ENCODE assay signal across 8 mouse cellular contexts in the genomic region with DNA sequence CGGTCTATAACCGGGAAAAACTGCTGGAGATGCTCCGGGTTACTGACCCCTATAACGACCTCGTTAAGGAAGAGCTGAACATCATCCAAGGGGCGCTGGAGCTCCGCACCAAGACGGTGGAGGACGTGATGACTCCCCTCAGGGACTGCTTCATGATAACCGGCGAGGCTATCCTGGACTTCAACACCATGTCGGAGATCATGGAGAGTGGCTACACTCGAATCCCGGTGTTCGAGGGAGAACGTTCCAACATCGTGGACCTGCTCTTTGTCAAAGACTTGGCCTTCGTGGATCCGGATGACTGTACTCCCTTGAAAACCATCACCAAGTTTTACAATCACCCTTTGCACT. TPM values are rescaled to one million over a fixed set of nuclear protein-coding genes. Genes with fewer than 3 reads are reported as not detected.
DNase-seq lines count a peak whose midpoint lies in the region; ATAC-seq and TF ChIP-seq lines count a peak whose summit lies in the region.

No protein-coding gene starts in this region.

- in situ Hi-C loops in ES-E14 (cut with MboI; ENCODE audit: low sequenced_read_pairs in 2 of 2, unreplicated experiment in 2 of 2): loop anchor here (5.0 to 10.0 kb wide), 3 partner anchors 102 to 222 kb away; no protein-coding TSS in a partner anchor

- peak overlapping the region; percentile 71 for H3K4me3 ChIP-seq in kidney, embryonic 15.5 days (replicated peaks)
- H3K4me3 ChIP-seq in ES-E14 (ENCODE audit: insufficient read depth in 1 of 2, low read depth in 1 of 2, low read length in 2 of 2, poor library complexity in 1 of 2, severe bottlenecking in 1 of 2): peak overlapping the region; percentile 77 to 97
- H3K4me3 ChIP-seq in embryonic facial prominence, embryonic 14.5 days (ENCODE audit: low read depth, low read length): peak overlapping the region; percentile 91
- H3K4me3 ChIP-seq in intestine, embryonic 14.5 days (ENCODE audit: low read depth, low read length): peak overlapping the region; percentile 96
- H3K4me3 ChIP-seq in midbrain, embryonic 15.5 days: peak overlapping the region; percentile 87

- ATAC-seq in kidney, embryonic 15.5 days (replicated peaks; ENCODE audit: low FRiP score): no peak
- ATAC-seq in embryonic facial prominence, embryonic 14.5 days (ENCODE audit: low read depth): no peak
- ATAC-seq in intestine, embryonic 14.5 days (replicated peaks; ENCODE audit: low FRiP score, low TSS enrichment, low read depth): no peak
- ATAC-seq in midbrain, embryonic 15.5 days (replicated peaks): no peak
- no peak for ATAC-seq in megakaryocyte progenitor cell, adult 5-6 weeks (replicated peaks; ENCODE audit: poor library complexity)

- no peak overlapping the region for H3K27ac ChIP-seq in kidney, embryonic 15.5 days
- no peak overlapping the region for H3K27ac ChIP-seq in ES-E14 (ENCODE audit: insufficient read depth, low read depth, low read length, poor library complexity, severe bottlenecking)
- no peak overlapping the region for H3K27ac ChIP-seq in embryonic facial prominence, embryonic 14.5 days (replicated peaks; ENCODE audit: low read depth, low read length)
- H3K27ac ChIP-seq in intestine, embryonic 14.5 days (ENCODE audit: low read depth): no peak overlapping the region
- H3K27ac ChIP-seq in midbrain, embryonic 15.5 days: peak overlapping the region; percentile 95; the same call in 1 of the 2 replicates

- WGBS in kidney, embryonic 15.5 days: 2% methylated on average over 19 of the region's 19 CpGs
- 1% methylated on average over 19 of the region's 19 CpGs for WGBS in embryonic facial prominence, embryonic 14.5 days
- WGBS in intestine, embryonic 14.5 days: 4% methylated on average over 19 of the region's 19 CpGs
- WGBS in midbrain, embryonic 15.5 days: under 1% methylated on average over 19 of the region's 19 CpGs

- no peak for DNase-seq in kidney, adult 8-10 months
- DNase-seq in ES-E14 (ENCODE audit: low read depth, low spot score): no peak
- DNase-seq in embryonic facial prominence, embryonic 14.5 days (ENCODE audit: low spot score): no peak
- DNase-seq in intestine, embryonic 14.5 days (ENCODE audit: low spot score): peak; percentile 77
- DNase-seq in gastrocnemius, postnatal 25 days: no peak

- H3K9me3 ChIP-seq in kidney, embryonic 15.5 days (replicated peaks): no peaks in the 10 kb centered on the region
- H3K9me3 ChIP-seq in ES-E14 (ENCODE audit: control insufficient read depth, insufficient read depth, low read depth, low read length): no peaks in the 10 kb centered on the region
- H3K9me3 ChIP-seq in embryonic facial prominence, embryonic 14.5 days (ENCODE audit: control insufficient read depth, low read length): no peaks in the 10 kb centered on the region
- no peaks in the 10 kb centered on the region for H3K9me3 ChIP-seq in intestine, embryonic 14.5 days (ENCODE audit: control insufficient read depth, low read length)
- H3K9me3 ChIP-seq in midbrain, embryonic 15.5 days: no peaks in the 10 kb centered on the region

- H3K4me1 ChIP-seq in kidney, embryonic 15.5 days: peaks cover 33% of the 10 kb centered on the region
- H3K4me1 ChIP-seq in ES-E14 (ENCODE audit: control insufficient read depth in 2 of 2, insufficient read depth in 2 of 2, low read length in 2 of 2, poor library complexity in 1 of 2): peaks cover 5 to 6% of the 10 kb centered on the region in 2 experiments; a peak in 3 of 4 replicates
- H3K4me1 ChIP-seq in embryonic facial prominence, embryonic 14.5 days (ENCODE audit: control insufficient read depth, insufficient read depth, low read length): peaks cover 24% of the 10 kb centered on the region
- H3K4me1 ChIP-seq in intestine, embryonic 14.5 days (replicated peaks; ENCODE audit: control insufficient read depth, insufficient read depth, low read length): peaks cover 9% of the 10 kb centered on the region
- peaks cover 45% of the 10 kb centered on the region for H3K4me1 ChIP-seq in midbrain, embryonic 15.5 days

- no peaks in the 10 kb centered on the region for H3K36me3 ChIP-seq in kidney, embryonic 15.5 days
- no peaks in the 10 kb centered on the region for H3K36me3 ChIP-seq in ES-E14 (ENCODE audit: control insufficient read depth, insufficient read depth, low read length, poor library complexity, severe bottlenecking)
- no peaks in the 10 kb centered on the region for H3K36me3 ChIP-seq in embryonic facial prominence, embryonic 14.5 days (ENCODE audit: control insufficient read depth, insufficient read depth, low read length)
- no peaks in the 10 kb centered on the region for H3K36me3 ChIP-seq in intestine, embryonic 14.5 days (ENCODE audit: control insufficient read depth, insufficient read depth, low read length)
- no peaks in the 10 kb centered on the region for H3K36me3 ChIP-seq in midbrain, embryonic 15.5 days (replicated peaks)

- H3K9ac ChIP-seq in kidney, embryonic 15.5 days: peak overlapping the region; percentile 65; the same call in 1 of the 2 replicates
- H3K9ac ChIP-seq in ES-E14 (ENCODE audit: insufficient read depth, low read depth, low read length, poor library complexity, severe bottlenecking): peak overlapping the region; percentile 81
- H3K9ac ChIP-seq in embryonic facial prominence, embryonic 14.5 days (ENCODE audit: low read depth, low read length): peak overlapping the region; percentile 76; the same call in 1 of the 2 replicates
- H3K9ac ChIP-seq in intestine, embryonic 14.5 days (ENCODE audit: low read length): no peak overlapping the region
- H3K9ac ChIP-seq in midbrain, embryonic 15.5 days: peak overlapping the region; percentile 86

- H3K4me2 ChIP-seq in kidney, embryonic 15.5 days: peak overlapping the region; percentile 91
- peak overlapping the region; percentile 91 for H3K4me2 ChIP-seq in embryonic facial prominence, embryonic 14.5 days (ENCODE audit: low read depth, low read length)
- peak overlapping the region; percentile 86 for H3K4me2 ChIP-seq in intestine, embryonic 14.5 days (ENCODE audit: low read length)
- H3K4me2 ChIP-seq in midbrain, embryonic 15.5 days: peak overlapping the region; percentile 96

- peaks cover 21% of the 10 kb centered on the region for H3K27me3 ChIP-seq in kidney, embryonic 15.5 days
- peaks cover 29% of the 10 kb centered on the region for H3K27me3 ChIP-seq in embryonic facial prominence, embryonic 14.5 days (replicated peaks; ENCODE audit: control insufficient read depth, insufficient read depth, low read length)
- H3K27me3 ChIP-seq in intestine, embryonic 14.5 days (replicated peaks; ENCODE audit: control insufficient read depth, insufficient read depth, low read length): peaks cover 22% of the 10 kb centered on the region; the same call in 1 of the 2 replicates
- H3K27me3 ChIP-seq in midbrain, embryonic 15.5 days (replicated peaks): peaks cover 2% of the 10 kb centered on the region; the same call in 1 of the 2 replicates

TF ChIP-seq in ES-E14, 5 proteins besides CTCF, POLR2A, EP300 and RAD21:
- no peak for TF ChIP-seq HCFC1 (IDR thresholded peaks at IDR 0.05; ENCODE audit: borderline replicate concordance, insufficient read depth, low read length)

RNA-seq across cellular contexts. Expression of a gene that starts 1.6 kb away (rescaled TPM):
- 6.1 and 7.9 TPM in 2 replicates for polyA plus RNA-seq in kidney, embryonic 15.5 days (2015; fragmentation: Nextera tagmentation; extraction: Ambion mirVana)
- 43.2 and 75.7 TPM in 2 replicates for total RNA-seq in ES-E14 (2012; rRNA removed)
- polyA plus RNA-seq in embryonic facial prominence, embryonic 14.5 days (2014; fragmentation: Nextera tagmentation; extraction: Ambion mirVana): 4.2 and 5.1 TPM in 2 replicates
- polyA plus RNA-seq in intestine, embryonic 14.5 days (2014; fragmentation: Nextera tagmentation; extraction: Ambion mirVana): 1.9 and 2.2 TPM in 2 replicates
- 7.8 and 10.1 TPM in 2 replicates for polyA plus RNA-seq in midbrain, embryonic 15.5 days (2015; fragmentation: Nextera tagmentation; extraction: Ambion mirVana)
- total RNA-seq in megakaryocyte progenitor cell, adult 5-6 weeks (2015): 6.4 and 8.0 TPM in 2 replicates
- 5.5 and 5.8 TPM in 2 replicates for total RNA-seq in megakaryocyte progenitor cell, adult 5-6 weeks (2017)
- total RNA-seq in gastrocnemius, postnatal 25 days (2021): 1 to 10 TPM; 3.2 to 3.4 TPM

RNA-seq across cellular contexts. Expression of a gene that starts 55.7 kb away (rescaled TPM):
- polyA plus RNA-seq in kidney, embryonic 15.5 days (2015; fragmentation: Nextera tagmentation; extraction: Ambion mirVana): 45.6 and 47.0 TPM in 2 replicates
- total RNA-seq in ES-E14 (2012; rRNA removed): 10.2 and 11.0 TPM in 2 replicates
- 19.4 and 24.1 TPM in 2 replicates for polyA plus RNA-seq in embryonic facial prominence, embryonic 14.5 days (2014; fragmentation: Nextera tagmentation; extraction: Ambion mirVana)
- polyA plus RNA-seq in intestine, embryonic 14.5 days (2014; fragmentation: Nextera tagmentation; extraction: Ambion mirVana): 45.6 and 50.6 TPM in 2 replicates
- 33.9 and 38.2 TPM in 2 replicates for polyA plus RNA-seq in midbrain, embryonic 15.5 days (2015; fragmentation: Nextera tagmentation; extraction: Ambion mirVana)
- total RNA-seq in megakaryocyte progenitor cell, adult 5-6 weeks (2015): 31.2 and 43.3 TPM in 2 replicates
- 54.4 and 65.8 TPM in 2 replicates for total RNA-seq in megakaryocyte progenitor cell, adult 5-6 weeks (2017)
- total RNA-seq in gastrocnemius, postnatal 25 days (2021): 10 to 100 TPM; 87.8 to 90.3 TPM
